ENCODE assay signal across 7 mouse cellular contexts in the genomic region with DNA sequence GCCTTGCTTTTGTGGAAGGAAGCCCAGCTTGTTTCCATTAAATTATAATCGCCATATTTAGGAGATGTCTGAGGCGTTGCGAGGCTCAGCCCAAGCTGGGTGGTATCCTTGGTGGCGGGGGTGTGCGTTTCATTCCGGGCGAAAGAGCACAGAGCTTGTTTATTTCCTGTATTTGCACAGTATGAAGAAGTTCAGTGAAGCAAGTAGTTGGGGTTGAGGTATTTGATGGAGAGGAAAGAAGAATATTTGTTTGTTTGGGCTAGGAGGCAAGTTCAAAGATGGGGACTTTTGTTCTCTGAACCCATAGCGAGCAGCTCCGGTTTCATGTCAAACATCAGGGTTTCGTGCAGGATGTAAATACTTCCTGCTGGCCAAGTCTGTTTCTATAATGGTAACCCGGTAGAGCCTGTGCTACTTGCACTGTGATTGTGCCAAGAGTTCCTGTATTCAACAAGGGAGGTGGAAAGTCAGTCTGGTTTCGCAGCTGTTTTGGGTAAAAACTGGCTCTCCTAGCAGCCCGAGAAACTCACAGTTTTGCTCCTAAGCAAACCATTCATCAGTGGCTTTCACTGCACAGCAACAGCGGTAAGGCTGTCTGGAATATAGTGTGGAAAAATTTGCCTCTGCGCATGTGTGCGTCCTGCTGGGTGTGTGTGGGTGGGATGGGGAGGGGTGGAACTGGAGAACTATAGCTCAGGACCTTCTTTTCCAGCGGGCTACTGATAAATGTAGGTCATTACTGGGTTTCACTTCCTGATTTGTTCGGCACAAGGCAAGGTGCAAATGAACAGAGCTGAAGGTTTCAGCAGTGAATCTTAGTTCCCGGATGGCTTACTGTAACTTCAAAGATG.
A peak's percentile ranks its signal among the peaks of the same experiment; 100 is the strongest.
DNase-seq lines count a peak whose midpoint lies in the region; ATAC-seq and TF ChIP-seq lines count a peak whose summit lies in the region.

No protein-coding gene starts in this region.

- peak; percentile 67 to 70 for DNase-seq in B cell, adult 2 months
- DNase-seq in CD8-positive naive resting alpha-beta T cell, adult 2 months (ENCODE audit: low read depth in 2 of 2, low spot score in 2 of 2) = peak; percentile 39 to 42
- peak; percentile 69 for DNase-seq in kidney, postnatal 0 days (ENCODE audit: low spot score)
- peak; percentile 16 to 34 for DNase-seq in lung, adult 18-20 months
- DNase-seq in right cerebral cortex, postnatal 25 days = peak; percentile 33
- DNase-seq in adipocyte (ENCODE audit: low spot score) = no peak

- H3K9me3 ChIP-seq in kidney, postnatal 0 days (replicated peaks; ENCODE audit: low read length) = no peaks in the 10 kb centered on the region

- H3K27ac ChIP-seq in kidney, postnatal 0 days = peak overlapping the region; percentile 55

- TF ChIP-seq CTCF in kidney, postnatal 0 days (IDR thresholded peaks at IDR 0.05; ENCODE audit: low read depth) = no peak

- WGBS in kidney, postnatal 0 days = 20% methylated on average over 19 of the region's 19 CpGs

- H3K4me1 ChIP-seq in kidney, postnatal 0 days (replicated peaks; ENCODE audit: insufficient read depth, low read length) = peaks cover 4% of the 10 kb centered on the region; the same call in 1 of the 2 replicates

- H3K4me2 ChIP-seq in kidney, postnatal 0 days (ENCODE audit: low read length) = peak overlapping the region; percentile 58

- H3K36me3 ChIP-seq in kidney, postnatal 0 days (ENCODE audit: insufficient read depth, low read length) = no peaks in the 10 kb centered on the region

- no peak overlapping the region for H3K9ac ChIP-seq in kidney, postnatal 0 days (ENCODE audit: low read depth, low read length)

- H3K4me3 ChIP-seq in kidney, postnatal 0 days (replicated peaks; ENCODE audit: low read depth, low read length) = peak overlapping the region; percentile 29

- peak; percentile 87 for ATAC-seq in granulocyte monocyte progenitor cell, adult 5-6 weeks (replicated peaks; ENCODE audit: poor library complexity, severe bottlenecking)
- ATAC-seq in kidney, postnatal 0 days (replicated peaks; ENCODE audit: low FRiP score, low read depth) = peak; percentile 75

- H3K27me3 ChIP-seq in kidney, postnatal 0 days (ENCODE audit: insufficient read depth, low read length) = no peaks in the 10 kb centered on the region
